Mouse (Mus musculus) left cerebral cortex, adult 2 months (tissue): ENCODE results near the gene Tspan4. TPM values are rescaled to one million over a fixed set of nuclear protein-coding genes. Genes with fewer than 3 reads are reported as not detected.

ENCODE experiments used
- DNase-seq, 2 experiments: peaks; one replicate each; pipeline ENCODE4 v3.0.0; 2021 to 2022; ENCODE audit warnings: low spot score in 2 of 2, mixed read lengths in 1 of 2; ENCODE audit errors: extremely low spot score in 1 of 2
- H3K27ac ChIP-seq: fragments of 200-600 bp; 2 replicates; pipeline ENCODE4 v1.8.1; 2022
- H3K4me3 ChIP-seq: fragments of 200-600 bp; 2 replicates; pipeline ENCODE4 v1.8.1; 2022
- CTCF ChIP-seq: fragments of 200-600 bp; IDR thresholded peaks from 2 replicates; pipeline ENCODE4 v1.8.1; 2022; ENCODE audit warnings: antibody characterized with exemption, mild to moderate bottlenecking, moderate library complexity
- intact Hi-C: fragments of 180-260 bp; cut with DNase I; formaldehyde crosslinking; loops from one replicate; pipeline ENCODE4 v1.15.1; 2025
- total RNA-seq, 2 experiments: library from RNA; stranded (reverse); gene quantifications; 2 replicates each; pipeline ENCODE4 v1.2.3; 2021

The Tspan4 gene
- total RNA-seq, 2 experiments from 2014 or later = 13.7 to 14.4 TPM

DNA sequence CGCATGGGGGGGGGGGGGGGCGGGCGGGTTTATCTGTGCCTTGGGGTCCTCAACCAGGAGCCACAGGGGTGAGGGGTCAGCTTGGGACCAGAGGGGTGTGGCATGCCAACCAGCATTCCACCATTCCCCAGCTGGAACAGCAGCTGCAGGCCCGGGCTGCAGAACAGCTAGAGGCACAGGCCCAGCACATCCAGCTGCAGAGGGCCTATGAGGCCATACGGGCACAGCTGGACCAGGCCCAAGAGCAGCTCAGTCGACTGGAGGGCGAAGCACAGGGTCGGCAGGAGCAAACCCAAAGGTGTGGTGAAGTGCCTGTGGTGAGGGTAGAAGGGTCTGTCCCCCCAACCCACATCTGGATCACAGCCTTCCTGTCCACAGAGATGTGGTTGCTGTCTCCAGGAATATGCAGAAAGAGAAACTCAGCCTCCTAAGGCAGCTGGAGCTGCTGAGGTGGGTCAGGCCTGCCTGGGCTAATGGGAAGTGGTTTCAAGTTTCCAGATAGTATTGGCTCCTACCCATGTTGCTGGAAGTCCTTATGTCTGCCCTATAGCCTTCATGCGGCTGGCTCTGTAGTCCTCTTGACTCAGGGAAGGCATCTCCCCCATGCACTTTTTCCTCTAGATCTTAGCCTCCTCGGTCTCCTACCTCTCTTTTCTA lies 9.5 kb upstream of the Tspan4 start:
- Histone ChIP-seq H3K4me3 (no peak overlapping the region), H3K27ac (no peak overlapping the region)
- TF ChIP-seq CTCF = no peak
- no peak for DNase-seq
- intact Hi-C loops = no loop called here

DNA sequence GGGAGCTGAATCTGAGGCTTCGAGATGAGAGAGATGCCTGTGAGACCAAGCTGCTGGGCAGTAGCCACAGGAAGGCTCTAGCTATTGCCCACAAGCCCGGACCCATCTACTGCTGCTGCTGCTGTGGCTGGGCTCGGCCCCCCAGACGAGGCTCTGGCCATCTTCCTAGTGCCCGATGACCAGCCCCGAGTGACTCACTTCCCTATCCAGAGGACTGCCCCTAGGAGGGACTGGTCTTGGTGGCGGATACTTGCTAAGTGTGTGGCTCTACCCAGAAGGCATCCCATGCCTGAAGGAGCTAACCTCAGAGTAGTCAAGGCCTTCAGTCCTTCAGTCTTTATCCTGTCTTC lies 9.0 kb upstream of the Tspan4 start:
- intact Hi-C loops = no loop called here
- DNase-seq = no peak
- Histone ChIP-seq H3K27ac (no peak overlapping the region), H3K4me3 (no peak overlapping the region)
- no peak for TF ChIP-seq CTCF

DNA sequence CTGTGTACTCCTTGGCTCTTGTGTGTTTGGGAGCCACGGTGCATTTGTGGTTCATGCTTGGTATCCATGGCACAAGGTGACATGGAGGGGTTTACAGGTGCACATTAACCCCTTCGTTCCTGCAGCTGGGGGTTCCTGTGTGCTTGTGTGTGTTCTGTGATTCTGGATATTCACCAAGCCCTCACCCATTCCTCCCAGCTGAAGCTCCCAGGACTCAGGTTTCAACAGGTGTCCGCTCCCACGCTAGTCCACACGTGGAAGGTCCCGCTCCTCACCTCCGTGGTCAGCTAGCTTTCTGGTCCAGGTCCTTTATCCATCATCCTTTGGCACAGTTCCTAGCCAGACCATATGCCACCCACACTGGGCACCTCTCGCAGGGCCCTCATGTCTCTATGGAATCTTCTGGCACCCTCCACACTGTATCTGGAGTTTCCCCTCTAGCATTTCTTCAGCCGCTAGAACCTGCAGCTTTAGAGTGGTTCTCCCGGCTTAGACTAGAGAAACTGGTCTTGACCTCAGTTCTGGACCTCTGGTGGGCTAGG lies 8.4 kb upstream of the Tspan4 start:
- TF ChIP-seq CTCF = no peak
- intact Hi-C loops = no loop called here
- Histone ChIP-seq H3K4me3 (peak overlapping the region; percentile 65), H3K27ac (peak overlapping the region; percentile 82; the same call in 1 of the 2 replicates)
- DNase-seq = no peak

DNA sequence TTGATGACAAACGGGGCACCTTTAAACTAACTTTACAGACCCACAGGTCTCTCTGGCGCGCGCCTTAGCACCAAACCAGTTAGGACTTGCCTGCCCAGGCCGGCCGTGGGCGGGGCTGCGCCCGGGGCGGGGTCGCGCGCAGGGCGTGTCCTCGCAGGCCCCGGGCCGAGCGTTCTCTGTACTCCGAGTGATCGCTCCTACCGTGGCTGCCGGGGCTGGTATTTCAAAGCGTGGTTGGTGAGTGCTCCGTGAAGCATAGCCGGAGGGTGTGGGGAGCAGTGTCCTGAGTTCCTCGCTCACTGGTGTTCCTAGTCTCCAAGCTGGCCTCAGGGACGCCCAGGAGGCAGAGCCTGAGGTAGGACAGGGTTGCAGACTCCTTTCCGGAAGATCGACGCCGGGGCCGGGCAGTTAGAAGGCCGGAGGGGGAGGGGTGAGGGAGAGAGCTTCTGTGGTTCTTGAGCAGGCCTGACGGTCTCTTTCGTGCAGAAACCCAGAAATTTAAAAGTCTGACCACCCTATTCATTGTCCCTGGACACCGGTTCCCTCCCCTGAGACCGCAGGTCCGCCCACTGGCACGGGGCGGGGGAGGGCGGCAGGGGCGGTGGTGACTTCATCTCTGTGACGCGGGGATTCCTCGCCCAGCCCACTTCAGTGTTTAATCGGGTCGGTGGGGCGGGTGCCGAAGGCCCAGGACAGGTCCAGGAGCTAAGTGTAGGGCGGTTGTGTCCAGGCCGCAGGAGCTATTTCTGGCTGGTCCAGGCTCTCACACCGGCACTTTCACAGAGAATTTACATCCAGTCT lies 7.6 kb upstream of the Tspan4 start, which contains the start of gene Cd151:
TSS of gene Cd151 (plus strand) at position 163 of the 801 bp plus-strand sequence.
- intact Hi-C loops = no loop called here
- DNase-seq = peak; percentile 70
- peak within 1 kb of the TSS; percentile 65 for H3K4me3 ChIP-seq
- peak within 1 kb of the TSS; percentile 82 for H3K27ac ChIP-seq
- TF ChIP-seq CTCF = no peak

DNA sequence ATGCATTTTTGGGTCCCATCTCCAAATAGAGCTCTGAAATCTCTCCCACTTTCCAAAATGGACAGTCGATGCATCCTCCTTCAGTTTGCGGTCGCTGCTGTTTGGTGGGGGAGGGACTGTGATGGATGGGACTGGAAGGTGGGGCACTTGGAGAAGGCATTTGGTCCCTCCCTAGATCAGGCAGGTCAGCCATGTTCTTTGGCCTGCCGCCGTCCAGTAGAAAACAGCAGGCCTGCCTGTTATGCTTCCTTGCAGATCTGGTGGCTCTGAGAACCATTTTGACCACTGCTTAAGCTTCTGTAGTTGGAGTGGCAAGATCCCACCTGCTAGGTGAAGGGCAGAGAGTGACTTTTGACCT lies 6.9 kb upstream of the Tspan4 start:
- no peak for TF ChIP-seq CTCF
- peak overlapping the region; percentile 65 for H3K4me3 ChIP-seq
- intact Hi-C loops = no loop called here
- no peak for DNase-seq
- peak overlapping the region; percentile 82 for H3K27ac ChIP-seq

DNA sequence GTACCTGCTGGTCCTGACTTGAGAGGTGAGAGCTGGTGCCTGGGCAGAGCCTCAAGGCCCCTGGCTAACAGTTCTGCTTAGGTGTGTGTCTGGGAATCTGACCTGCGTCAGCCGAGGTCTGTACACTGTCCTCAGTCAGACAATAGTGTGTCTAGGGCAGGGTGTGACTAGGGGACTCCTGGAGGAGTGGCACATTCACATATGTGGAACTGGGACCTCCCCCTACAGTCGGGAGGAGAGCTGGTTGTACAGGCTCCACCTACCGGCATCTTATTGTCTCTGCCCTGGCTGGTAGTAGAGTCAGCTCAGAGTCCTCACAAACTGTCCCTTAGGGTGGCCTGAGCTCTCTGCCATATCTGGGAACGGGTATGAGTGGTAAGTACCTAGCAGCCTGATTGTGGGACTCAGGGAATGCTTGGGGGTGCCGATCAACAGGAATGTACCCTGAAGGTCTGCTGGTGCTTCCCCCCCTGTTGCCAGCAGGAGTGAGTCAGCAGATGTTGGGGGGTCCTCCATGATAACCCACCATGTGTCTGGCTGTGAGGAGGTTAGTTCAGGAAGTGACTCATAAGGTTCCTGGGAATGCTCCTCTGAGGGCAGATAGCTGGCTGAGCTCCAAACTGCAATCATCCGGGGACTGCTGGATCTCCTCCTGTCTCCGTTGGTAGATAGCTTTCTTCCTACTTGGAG lies 6.4 kb upstream of the Tspan4 start:
- Histone ChIP-seq H3K4me3 (peak overlapping the region; percentile 65), H3K27ac (peak overlapping the region; percentile 82)
- peak; percentile 58 for TF ChIP-seq CTCF
- intact Hi-C loops = no loop called here
- peak; percentile 50 to 52 for DNase-seq

DNA sequence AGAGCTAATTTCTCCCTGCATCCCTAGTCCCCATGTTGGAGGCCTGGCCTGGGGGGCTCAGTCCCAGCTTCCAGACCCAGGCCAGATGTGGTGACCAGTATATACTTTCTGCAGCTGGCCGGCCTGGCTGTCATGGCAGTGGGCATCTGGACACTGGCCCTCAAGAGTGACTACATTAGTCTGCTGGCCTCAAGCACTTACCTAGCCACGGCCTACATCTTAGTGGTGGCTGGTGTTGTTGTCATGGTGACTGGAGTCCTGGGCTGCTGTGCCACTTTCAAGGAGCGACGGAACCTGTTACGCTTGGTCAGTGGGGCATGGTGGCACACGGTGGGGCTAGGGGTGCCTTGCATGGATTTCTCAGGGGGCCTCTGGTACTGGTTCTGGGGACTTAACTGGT lies 5.7 kb upstream of the Tspan4 start:
- no peak for TF ChIP-seq CTCF
- Histone ChIP-seq H3K27ac (peak overlapping the region; percentile 82; the same call in 1 of the 2 replicates), H3K4me3 (peak overlapping the region; percentile 65)
- intact Hi-C loops = no loop called here
- no peak for DNase-seq

DNA sequence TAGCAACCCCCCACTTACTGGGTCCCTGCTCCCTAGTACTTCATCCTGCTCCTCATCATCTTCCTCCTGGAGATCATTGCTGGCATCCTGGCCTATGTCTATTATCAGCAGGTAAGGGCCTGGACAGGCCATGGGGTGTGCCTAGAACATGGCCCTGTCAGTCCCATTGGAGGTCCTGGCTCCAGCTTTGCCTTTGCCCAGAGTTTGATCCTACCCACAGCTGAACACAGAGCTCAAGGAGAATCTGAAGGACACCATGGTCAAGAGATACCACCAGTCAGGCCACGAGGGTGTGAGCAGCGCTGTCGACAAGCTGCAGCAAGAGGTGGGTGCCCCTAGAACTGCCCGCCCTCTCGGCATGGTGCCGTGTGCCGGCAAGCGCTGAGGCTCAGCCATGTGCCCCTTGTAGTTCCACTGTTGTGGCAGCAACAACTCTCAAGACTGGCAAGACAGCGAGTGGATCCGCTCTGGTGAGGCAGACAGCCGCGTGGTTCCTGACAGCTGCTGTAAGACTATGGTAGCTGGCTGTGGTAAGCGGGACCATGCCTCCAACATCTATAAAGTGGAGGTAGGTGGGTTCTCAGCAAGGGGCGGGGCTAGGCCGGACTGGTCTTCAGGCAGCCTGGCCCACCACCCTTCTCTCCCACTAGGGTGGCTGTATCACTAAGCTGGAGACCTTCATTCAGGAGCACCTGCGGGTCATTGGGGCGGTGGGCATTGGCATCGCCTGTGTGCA lies 5.0 kb upstream of the Tspan4 start:
- DNase-seq = peak in 1 of 2 experiments; percentile 7
- Histone ChIP-seq H3K4me3 (no peak overlapping the region), H3K27ac (no peak overlapping the region; the same call in 1 of the 2 replicates)
- intact Hi-C loops = no loop called here
- no peak for TF ChIP-seq CTCF

DNA sequence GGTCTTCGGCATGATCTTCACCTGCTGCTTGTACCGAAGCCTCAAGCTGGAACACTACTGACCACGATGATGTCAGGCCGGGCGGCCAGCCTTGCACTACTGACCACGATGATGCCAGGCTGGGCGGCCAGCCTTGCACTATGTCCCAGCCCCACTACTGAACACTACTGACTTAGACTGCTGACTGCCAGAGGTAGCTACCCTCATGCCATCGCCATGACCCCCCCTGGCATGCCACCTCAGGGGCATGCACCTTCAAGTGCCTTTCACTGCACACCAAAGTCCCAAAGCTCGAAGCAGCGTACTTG lies 4.4 kb upstream of the Tspan4 start:
- no peak for TF ChIP-seq CTCF
- Histone ChIP-seq H3K4me3 (no peak overlapping the region), H3K27ac (no peak overlapping the region)
- no peak for DNase-seq
- intact Hi-C loops = no loop called here

DNA sequence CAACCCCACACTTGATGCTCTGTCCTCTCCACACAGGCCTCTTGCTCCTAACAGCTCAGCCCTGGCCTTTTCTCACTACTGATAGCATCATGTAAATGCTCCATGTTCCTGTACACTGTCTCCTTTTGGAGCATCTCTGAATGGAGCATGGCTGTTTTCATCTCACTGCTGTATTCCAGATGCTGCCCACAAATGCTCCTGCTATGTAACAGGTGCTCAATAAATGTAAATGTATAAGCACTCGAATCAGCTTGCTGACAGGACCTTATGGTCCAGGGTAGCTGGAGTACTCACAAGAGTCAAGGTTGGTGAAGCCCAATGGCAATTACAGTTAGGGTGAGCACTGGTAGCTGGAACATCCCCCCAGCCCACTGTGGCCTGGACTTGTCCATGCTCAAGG lies 3.8 kb upstream of the Tspan4 start:
- H3K4me3 ChIP-seq = no peak overlapping the region
- no peak for DNase-seq
- H3K27ac ChIP-seq = no peak overlapping the region
- TF ChIP-seq CTCF = no peak
- intact Hi-C loops = no loop called here

DNA sequence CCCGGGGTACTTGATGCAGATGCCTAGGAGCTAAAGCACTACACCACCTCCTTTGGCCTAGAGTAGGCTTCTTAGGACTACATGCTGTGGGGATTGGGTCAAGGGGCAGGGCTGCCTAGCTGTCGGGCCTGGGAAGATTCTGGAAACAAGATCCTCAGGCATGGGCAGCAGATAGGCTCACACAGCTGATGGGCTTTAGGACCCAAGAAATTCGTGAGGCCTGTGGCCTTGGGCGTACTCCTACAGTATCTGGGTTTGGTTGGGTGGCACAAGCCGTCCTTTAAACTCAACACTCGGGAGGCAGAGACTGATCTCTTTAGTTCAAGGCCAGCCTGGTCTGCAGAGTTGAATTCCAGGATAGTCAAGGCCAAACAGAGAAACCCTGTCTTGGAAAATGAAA lies 2.8 kb upstream of the Tspan4 start:
- no peak for TF ChIP-seq CTCF
- intact Hi-C loops = no loop called here
- Histone ChIP-seq H3K27ac (no peak overlapping the region), H3K4me3 (no peak overlapping the region)
- DNase-seq = no peak
